Mouse (Mus musculus) embryonic fibroblast, embryonic 13.5 days (primary cell): ENCODE measurements around the gene Dynlrb2. TPM values are rescaled to one million over a fixed set of nuclear protein-coding genes. Genes with fewer than 3 reads are reported as not detected.
A peak's percentile ranks its signal among the peaks of the same experiment; 100 is the strongest.

Source experiments
- H3K27ac ChIP-seq: 2 replicates; pipeline ENCODE4 v1.5.1; 2012; ENCODE audit warnings: low read length, control low read depth, inconsistent platforms; ENCODE audit not compliant: insufficient read depth
- H3K4me1 ChIP-seq: 2 replicates; pipeline ENCODE4 v1.6.1; 2011; ENCODE audit warnings: low read length; ENCODE audit not compliant: control insufficient read depth, insufficient read depth
- H3K4me3 ChIP-seq: 2 replicates; pipeline ENCODE4 v1.5.1; 2011; ENCODE audit warnings: mild to moderate bottlenecking, control low read depth, low read length; ENCODE audit not compliant: insufficient read depth
- CTCF ChIP-seq: IDR thresholded peaks from 2 replicates; pipeline ENCODE4 v1.5.1; 2011; ENCODE audit warnings: mild to moderate bottlenecking, control low read depth, low read length, moderate library complexity, borderline replicate concordance; ENCODE audit not compliant: insufficient read depth
- POLR2A ChIP-seq: IDR thresholded peaks from 2 replicates; pipeline ENCODE4 v1.6.1; 2011; ENCODE audit warnings: low read depth, mild to moderate bottlenecking, control low read depth, low read length, moderate library complexity
- polyA plus RNA-seq: library from polyadenylated mRNA; stranded (reverse); fragments of >200 nt; gene quantifications from 2 replicates; pipeline ENCODE4 v1.2.4, GENCODE M21; 2011; ENCODE audit warnings: low read depth; ENCODE audit not compliant: missing spikeins, insufficient read length

Gene Dynlrb2
- polyA plus RNA-seq = not detected in 2 replicates

- TF ChIP-seq CTCF (no peak), POLR2A (peak; percentile 64)
- peak within 1 kb of the TSS; percentile 15; the same call in 1 of the 2 replicates for H3K4me3 ChIP-seq
- no peaks in the 10 kb centered on the region for H3K4me1 ChIP-seq
- H3K27ac ChIP-seq = no peak within 1 kb of the TSS
These were observed at the start of gene Dynlrb2 for GRCm38 (mm10) chr8:116504477-116505120. Gene Dynlrb2 (plus strand): TSS chr8:116504974.

- Histone ChIP-seq H3K27ac (no peak overlapping the region), H3K4me1 (no peaks in the 10 kb centered on the region), H3K4me3 (no peak overlapping the region)
- TF ChIP-seq POLR2A (no peak), CTCF (no peak)
These were observed 46.2 kb upstream of the Dynlrb2 start for GRCm38 (mm10) chr8:116458569-116458968.

GRCm38 (mm10) chr8:116461472-116461871 lies 43.3 kb upstream of the Dynlrb2 start:
- no peak overlapping the region for H3K27ac ChIP-seq
- H3K4me3 ChIP-seq = no peak overlapping the region
- no peaks in the 10 kb centered on the region for H3K4me1 ChIP-seq
- TF ChIP-seq POLR2A (no peak), CTCF (no peak)

GRCm38 (mm10) chr8:116466586-116466985 lies 38.2 kb upstream of the Dynlrb2 start:
- Histone ChIP-seq H3K27ac (no peak overlapping the region), H3K4me3 (no peak overlapping the region), H3K4me1 (no peaks in the 10 kb centered on the region)
- no peak for TF ChIP-seq POLR2A
- TF ChIP-seq CTCF = no peak

GRCm38 (mm10) chr8:116467027-116467426 lies 37.7 kb upstream of the Dynlrb2 start:
- TF ChIP-seq CTCF = no peak
- no peak for TF ChIP-seq POLR2A
- H3K4me3 ChIP-seq = no peak overlapping the region
- H3K4me1 ChIP-seq = no peaks in the 10 kb centered on the region
- H3K27ac ChIP-seq = no peak overlapping the region

GRCm38 (mm10) chr8:116477941-116478340 lies 26.8 kb upstream of the Dynlrb2 start:
- H3K4me1 ChIP-seq = no peaks in the 10 kb centered on the region
- H3K27ac ChIP-seq = no peak overlapping the region
- TF ChIP-seq CTCF (no peak), POLR2A (no peak)
- H3K4me3 ChIP-seq = no peak overlapping the region

- H3K4me1 ChIP-seq = no peaks in the 10 kb centered on the region
- TF ChIP-seq CTCF (no peak), POLR2A (no peak)
- no peak overlapping the region for H3K27ac ChIP-seq
- no peak overlapping the region for H3K4me3 ChIP-seq
These were observed 26.1 kb upstream of the Dynlrb2 start for GRCm38 (mm10) chr8:116478681-116479080.

- no peak overlapping the region for H3K27ac ChIP-seq
- no peak for TF ChIP-seq POLR2A
- peak; percentile 66; the same call in 1 of the 2 replicates for TF ChIP-seq CTCF
- no peak overlapping the region for H3K4me3 ChIP-seq
- no peaks in the 10 kb centered on the region for H3K4me1 ChIP-seq
These were observed 23.9 kb upstream of the Dynlrb2 start for GRCm38 (mm10) chr8:116480894-116481293.

GRCm38 (mm10) chr8:116482738-116483137 lies 22.0 kb upstream of the Dynlrb2 start:
- no peak overlapping the region for H3K27ac ChIP-seq
- no peaks in the 10 kb centered on the region for H3K4me1 ChIP-seq
- TF ChIP-seq CTCF = no peak
- no peak for TF ChIP-seq POLR2A
- no peak overlapping the region for H3K4me3 ChIP-seq

GRCm38 (mm10) chr8:116484087-116484486 lies 20.7 kb upstream of the Dynlrb2 start:
- Histone ChIP-seq H3K27ac (no peak overlapping the region), H3K4me1 (no peaks in the 10 kb centered on the region), H3K4me3 (no peak overlapping the region)
- TF ChIP-seq POLR2A = no peak
- no peak for TF ChIP-seq CTCF
